Mouse (Mus musculus): ENCODE data around the gene Gm42420. TPM values are rescaled to one million over a fixed set of nuclear protein-coding genes. Genes with fewer than 3 reads are reported as not detected.

Gene Gm42420
- polyA plus RNA-seq, 1 experiment: not detected

DNA sequence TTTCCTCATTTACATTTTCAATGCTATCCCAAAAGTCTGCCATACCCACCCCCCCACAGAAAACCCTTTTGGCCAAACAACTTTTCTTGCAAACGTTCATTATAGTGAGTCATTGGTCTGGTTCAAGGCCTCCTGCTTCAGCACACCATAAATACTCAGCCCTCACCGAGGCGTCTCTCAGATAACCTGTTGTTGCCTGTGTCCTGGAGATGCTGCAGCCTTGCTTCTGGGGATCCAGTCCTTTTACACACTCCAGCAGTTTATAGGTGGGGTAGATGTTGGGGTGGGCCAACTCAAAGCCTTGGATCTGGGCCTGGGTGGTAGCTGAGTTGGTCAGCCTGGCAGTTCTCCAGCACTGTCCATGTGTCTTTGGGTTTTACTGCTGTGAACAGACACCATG is 15.1 kb upstream of the Gm42420 start:
- Histone ChIP-seq H3K4me1 (ENCODE audit: control insufficient read depth, insufficient read depth, low read length) (peaks cover 13% of the 10 kb centered on the region), H3K4me3 (ENCODE audit: insufficient read depth, low read length) (no peak overlapping the region), H3K27ac (ENCODE audit: insufficient read depth, low read depth, low read length) (no peak overlapping the region)
- TF ChIP-seq CTCF (IDR thresholded peaks at IDR 0.05; ENCODE audit: low read depth, low read length) (no peak), POLR2A (IDR thresholded peaks at IDR 0.05; ENCODE audit: borderline replicate concordance, low read depth, low read length) (no peak)

GRCm38 (mm10) chr6:39573791-39574554 is 11.6 kb upstream of the Gm42420 start, which contains the start of gene Adck2:
Gene Adck2 (plus strand): TSS chr6:39573873.
- peak within 1 kb of the TSS; percentile 72 for H3K4me3 ChIP-seq (ENCODE audit: insufficient read depth, low read length)
- H3K27ac ChIP-seq (ENCODE audit: insufficient read depth, low read depth, low read length): peak within 1 kb of the TSS; percentile 66
- peaks cover 13% of the 10 kb centered on the region for H3K4me1 ChIP-seq (ENCODE audit: control insufficient read depth, insufficient read depth, low read length)
- TF ChIP-seq POLR2A (IDR thresholded peaks at IDR 0.05; ENCODE audit: borderline replicate concordance, low read depth, low read length): peak; percentile 43; the same call in 1 of the 2 replicates
- no peak for TF ChIP-seq CTCF (IDR thresholded peaks at IDR 0.05; ENCODE audit: low read depth, low read length)

- peak overlapping the region; percentile 66; the same call in 1 of the 2 replicates for H3K27ac ChIP-seq (ENCODE audit: insufficient read depth, low read depth, low read length)
These were observed 11.0 kb upstream of the Gm42420 start for GRCm38 (mm10) chr6:39574555-39574869.

DNA sequence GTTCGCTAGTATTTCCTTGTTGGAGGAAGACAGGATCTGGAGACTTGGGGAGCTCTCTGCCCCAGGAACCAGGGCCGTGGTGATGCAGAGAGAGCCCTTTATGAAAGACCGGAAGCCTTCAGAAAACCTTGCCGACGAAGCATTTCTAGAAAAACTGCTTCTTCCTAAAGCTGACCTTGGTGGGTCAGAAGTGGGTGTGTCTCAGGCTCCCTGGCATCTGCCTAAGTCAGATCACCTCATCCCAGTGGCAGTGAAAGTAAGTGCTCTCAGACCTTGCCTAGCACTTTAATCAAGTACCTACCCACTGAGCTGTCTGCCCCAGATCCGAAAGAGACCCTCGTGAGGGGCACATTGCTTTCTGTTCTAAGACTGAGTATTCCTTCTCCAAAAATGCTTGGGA is 10.6 kb upstream of the Gm42420 start:
- H3K4me3 ChIP-seq (ENCODE audit: insufficient read depth, low read length): peak overlapping the region; percentile 72
- H3K4me1 ChIP-seq (ENCODE audit: control insufficient read depth, insufficient read depth, low read length): peaks cover 13% of the 10 kb centered on the region
- no peak overlapping the region for H3K27ac ChIP-seq (ENCODE audit: insufficient read depth, low read depth, low read length)
- TF ChIP-seq POLR2A (IDR thresholded peaks at IDR 0.05; ENCODE audit: borderline replicate concordance, low read depth, low read length) (no peak), CTCF (IDR thresholded peaks at IDR 0.05; ENCODE audit: low read depth, low read length) (no peak)

More at GRCm38 (mm10) chr6:39574555-39574869, 11.0 kb upstream of the Gm42420 start:
- TF ChIP-seq POLR2A (IDR thresholded peaks at IDR 0.05; ENCODE audit: borderline replicate concordance, low read depth, low read length) (no peak), CTCF (IDR thresholded peaks at IDR 0.05; ENCODE audit: low read depth, low read length) (no peak)
- Histone ChIP-seq H3K4me1 (ENCODE audit: control insufficient read depth, insufficient read depth, low read length) (peaks cover 13% of the 10 kb centered on the region), H3K4me3 (ENCODE audit: insufficient read depth, low read length) (peak overlapping the region; percentile 72)

GRCm38 (mm10) chr6:39579552-39579951 is 6.0 kb upstream of the Gm42420 start:
- TF ChIP-seq POLR2A (IDR thresholded peaks at IDR 0.05; ENCODE audit: borderline replicate concordance, low read depth, low read length): no peak
- no peak for TF ChIP-seq CTCF (IDR thresholded peaks at IDR 0.05; ENCODE audit: low read depth, low read length)
- no peak overlapping the region for H3K27ac ChIP-seq (ENCODE audit: insufficient read depth, low read depth, low read length)
- no peak overlapping the region for H3K4me3 ChIP-seq (ENCODE audit: insufficient read depth, low read length)
- H3K4me1 ChIP-seq (ENCODE audit: control insufficient read depth, insufficient read depth, low read length): peaks cover 6% of the 10 kb centered on the region

DNA sequence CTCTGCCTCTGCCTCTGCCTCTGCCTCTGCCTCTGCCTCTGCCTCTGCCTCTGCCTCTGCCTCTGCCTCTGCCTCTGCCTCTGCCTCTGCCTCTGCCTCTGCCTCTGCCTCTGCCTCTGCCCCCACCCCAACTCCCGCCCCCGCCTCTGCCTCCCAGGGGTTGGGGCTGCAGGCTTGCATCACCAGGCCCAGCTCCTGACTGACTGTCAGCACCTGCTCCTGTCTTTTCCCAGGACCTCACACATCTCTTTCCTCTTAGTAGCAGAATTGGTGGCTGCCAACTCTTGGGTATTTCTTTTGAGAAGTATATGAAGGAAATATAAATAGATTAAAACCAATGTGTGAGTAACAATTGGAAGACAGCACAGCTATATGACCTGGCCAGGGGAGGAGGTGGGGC is 5.0 kb upstream of the Gm42420 start:
- Histone ChIP-seq H3K4me3 (ENCODE audit: insufficient read depth, low read length) (no peak overlapping the region), H3K27ac (ENCODE audit: insufficient read depth, low read depth, low read length) (no peak overlapping the region), H3K4me1 (ENCODE audit: control insufficient read depth, insufficient read depth, low read length) (no peaks in the 10 kb centered on the region)
- no peak for TF ChIP-seq CTCF (IDR thresholded peaks at IDR 0.05; ENCODE audit: low read depth, low read length)
- no peak for TF ChIP-seq POLR2A (IDR thresholded peaks at IDR 0.05; ENCODE audit: borderline replicate concordance, low read depth, low read length)

GRCm38 (mm10) chr6:39581087-39581784 is 4.3 kb upstream of the Gm42420 start:
- no peak overlapping the region for H3K27ac ChIP-seq (ENCODE audit: insufficient read depth, low read depth, low read length)
- TF ChIP-seq CTCF (IDR thresholded peaks at IDR 0.05; ENCODE audit: low read depth, low read length) (no peak), POLR2A (IDR thresholded peaks at IDR 0.05; ENCODE audit: borderline replicate concordance, low read depth, low read length) (no peak)

DNA sequence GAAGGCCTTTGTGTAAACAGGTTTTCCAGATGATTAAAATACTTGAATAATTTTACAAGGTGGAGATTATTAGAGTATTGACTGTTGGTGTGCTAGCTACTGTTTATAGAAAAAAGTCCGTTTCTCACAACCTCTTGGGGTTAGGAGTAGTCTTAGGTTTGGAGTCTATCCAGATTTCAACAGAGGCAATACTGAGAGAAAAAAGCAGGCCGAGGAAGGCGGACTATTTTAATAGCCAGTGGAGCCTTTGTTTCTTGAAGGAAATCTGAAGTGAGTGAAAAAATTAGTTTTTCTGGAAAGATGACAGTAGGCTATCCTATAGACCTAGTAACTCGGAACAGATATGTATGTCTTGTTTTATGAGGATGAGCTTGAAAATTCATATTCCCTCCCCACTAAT is 5.9 kb downstream of the Gm42420 start:
- H3K4me1 ChIP-seq (ENCODE audit: control insufficient read depth, insufficient read depth, low read length): peaks cover 6% of the 10 kb centered on the region
- TF ChIP-seq CTCF (IDR thresholded peaks at IDR 0.05; ENCODE audit: low read depth, low read length) (no peak), POLR2A (IDR thresholded peaks at IDR 0.05; ENCODE audit: borderline replicate concordance, low read depth, low read length) (no peak)
- H3K4me3 ChIP-seq (ENCODE audit: insufficient read depth, low read length): 0 out of 2 replicates have a peak overlapping the region, but pooled peaks have one; percentile 69
- H3K27ac ChIP-seq (ENCODE audit: insufficient read depth, low read depth, low read length): no peak overlapping the region

More at GRCm38 (mm10) chr6:39581087-39581784, 4.3 kb upstream of the Gm42420 start:
- Histone ChIP-seq H3K4me1 (ENCODE audit: control insufficient read depth, insufficient read depth, low read length) (no peaks in the 10 kb centered on the region), H3K4me3 (ENCODE audit: insufficient read depth, low read length) (no peak overlapping the region)

GRCm38 (mm10) chr6:39592401-39593214 is 7.1 kb downstream of the Gm42420 start, which contains the start of gene Ndufb2:
Gene Ndufb2 (plus strand): TSS chr6:39592574.
- TF ChIP-seq POLR2A (IDR thresholded peaks at IDR 0.05; ENCODE audit: borderline replicate concordance, low read depth, low read length): no peak
- H3K27ac ChIP-seq (ENCODE audit: insufficient read depth, low read depth, low read length): peak within 1 kb of the TSS; percentile 61
- H3K4me3 ChIP-seq (ENCODE audit: insufficient read depth, low read length): peak within 1 kb of the TSS; percentile 69
- peaks cover 6% of the 10 kb centered on the region for H3K4me1 ChIP-seq (ENCODE audit: control insufficient read depth, insufficient read depth, low read length)
